Mouse (Mus musculus): ENCODE data around the gene Klf3.
A peak's percentile ranks its signal among the peaks of the same experiment; 100 is the strongest.

The Klf3 gene

GRCm38 (mm10) chr5:64809864-64810263 lies 6.7 kb downstream of the Klf3 start:
- no peak for DNase-seq (ENCODE audit: low spot score)

DNA sequence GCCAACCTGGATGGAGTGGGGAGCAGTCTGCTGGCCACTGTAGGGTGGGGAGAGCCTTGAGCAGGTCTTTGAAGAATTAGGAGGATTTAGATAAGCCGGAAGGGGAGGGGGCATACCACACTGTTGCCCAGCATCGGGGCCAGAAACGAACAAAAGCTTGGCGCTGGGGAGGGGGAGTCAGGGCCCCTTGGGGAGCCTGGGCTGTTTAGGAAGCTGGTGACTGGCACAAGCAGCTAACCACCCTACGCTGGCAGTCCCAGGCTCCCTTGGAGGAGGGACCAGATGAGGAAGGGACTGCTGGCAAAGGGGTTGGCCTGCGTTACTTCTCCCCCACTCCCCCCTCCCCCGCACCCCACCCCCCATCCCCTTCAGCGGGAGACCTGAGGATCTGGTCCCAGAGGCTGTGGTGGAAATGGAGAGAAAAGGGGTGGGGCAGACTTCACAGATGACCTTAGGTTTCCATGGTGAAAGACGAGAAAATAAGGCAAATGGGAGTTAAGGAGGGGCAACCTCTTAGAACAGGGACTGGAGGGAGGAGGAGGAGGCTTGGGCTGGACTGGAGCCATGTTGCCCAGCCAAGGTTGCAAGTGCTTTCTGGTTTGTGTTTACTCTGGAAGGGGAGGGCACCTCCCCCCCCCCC lies 7.8 kb downstream of the Klf3 start:
- peak; percentile 87 for DNase-seq (ENCODE audit: low spot score)

DNA sequence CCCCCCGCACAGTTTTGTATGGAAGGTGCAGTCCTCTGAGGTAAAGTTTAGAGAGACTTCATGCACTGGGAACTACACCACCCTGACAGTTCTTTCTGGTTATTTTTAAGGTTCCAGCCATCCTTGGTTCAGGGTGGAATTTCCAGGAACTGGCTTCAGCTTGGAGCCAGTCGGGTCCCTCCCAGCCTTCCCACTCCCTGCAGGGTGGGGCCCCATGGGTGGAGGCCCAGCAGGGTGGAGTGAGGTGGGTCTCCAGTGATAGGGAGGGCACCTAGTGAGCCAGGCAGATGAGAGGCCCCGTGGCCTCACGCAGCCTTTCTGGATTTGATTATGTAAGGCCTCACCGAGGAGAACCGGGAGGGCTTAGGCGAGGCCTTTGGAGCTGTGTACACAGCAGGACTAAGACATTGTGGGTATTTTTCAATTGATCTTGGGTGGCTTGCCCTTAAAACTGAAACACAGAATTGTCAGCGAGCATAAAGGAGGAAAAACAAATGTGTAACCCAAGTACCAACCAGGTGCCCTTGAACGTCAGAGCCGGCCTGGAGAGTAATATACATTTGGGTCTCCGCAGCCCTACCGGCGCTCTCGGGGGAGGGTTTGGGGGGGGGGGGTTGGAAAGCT lies 8.4 kb downstream of the Klf3 start:
- DNase-seq (ENCODE audit: low spot score), result peak; percentile 47

DNA sequence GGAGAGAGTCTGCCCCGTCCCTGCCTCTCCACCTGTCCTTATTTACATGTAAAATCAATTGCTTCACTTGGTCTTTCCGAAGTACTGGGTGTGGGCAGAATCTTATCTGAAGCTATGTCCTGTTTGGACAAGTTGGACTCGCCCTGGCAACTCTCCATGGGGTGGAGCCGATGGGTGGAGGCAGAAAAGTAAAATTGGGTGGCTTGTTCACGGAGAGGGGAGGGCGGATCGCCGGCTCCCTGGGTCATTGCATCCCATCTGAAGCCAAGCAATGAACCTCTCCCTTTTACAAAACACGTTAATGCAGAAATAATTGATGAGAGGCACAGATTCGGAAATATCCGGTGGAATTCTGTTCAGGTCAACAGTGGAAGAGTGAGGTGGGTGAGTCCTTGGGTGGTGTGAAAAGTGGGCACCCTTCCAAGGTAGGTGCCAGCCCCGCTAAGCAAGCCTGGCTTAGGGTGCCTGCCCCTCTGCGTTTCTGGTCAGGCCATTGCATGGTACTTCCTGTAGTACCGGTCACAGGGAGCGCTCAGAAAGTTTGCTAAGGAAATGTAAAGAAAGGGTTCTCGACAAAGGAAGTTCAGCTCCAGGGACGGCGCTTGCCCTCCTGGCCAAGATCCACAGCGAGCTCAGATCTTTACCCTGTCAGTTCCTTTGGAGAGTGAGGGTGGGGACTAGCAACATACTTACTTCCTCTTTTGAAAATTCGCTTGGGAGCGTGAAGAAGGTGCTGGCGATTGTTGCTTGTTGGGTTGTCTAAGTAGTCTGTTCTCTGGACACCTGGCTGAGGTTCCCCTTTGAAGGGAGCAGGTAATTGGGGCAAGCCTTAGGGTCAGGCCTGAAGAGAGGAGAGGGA lies 9.2 kb downstream of the Klf3 start:
- peak; percentile 51 for DNase-seq (ENCODE audit: low spot score)

- DNase-seq (ENCODE audit: low spot score), result no peak
Observed at GRCm38 (mm10) chr5:64812983-64813304, 9.8 kb downstream of the Klf3 start.

DNA sequence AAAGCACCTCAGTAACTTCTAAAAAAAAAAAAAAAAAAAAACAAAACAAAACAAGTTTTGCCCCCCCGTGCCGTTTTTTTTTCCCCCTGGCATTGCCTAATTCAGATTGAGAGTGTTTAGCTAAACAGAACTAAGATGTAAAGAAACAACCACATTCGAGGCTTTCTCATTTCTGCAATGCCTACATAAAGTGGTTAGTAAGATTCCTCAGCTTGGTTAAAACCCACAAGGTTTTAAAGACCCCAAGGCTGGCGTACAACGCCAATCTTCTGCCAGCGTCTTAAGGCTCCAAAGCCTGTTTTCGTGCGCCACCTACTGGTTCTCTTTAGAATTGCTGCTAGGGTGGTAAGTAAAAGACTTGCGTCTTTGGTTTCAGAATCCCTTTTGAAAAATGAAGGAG lies 10.2 kb downstream of the Klf3 start:
- peak; percentile 92 for DNase-seq (ENCODE audit: low spot score)

GRCm38 (mm10) chr5:64814416-64814815 lies 11.2 kb downstream of the Klf3 start:
- DNase-seq (ENCODE audit: low spot score), result no peak

DNA sequence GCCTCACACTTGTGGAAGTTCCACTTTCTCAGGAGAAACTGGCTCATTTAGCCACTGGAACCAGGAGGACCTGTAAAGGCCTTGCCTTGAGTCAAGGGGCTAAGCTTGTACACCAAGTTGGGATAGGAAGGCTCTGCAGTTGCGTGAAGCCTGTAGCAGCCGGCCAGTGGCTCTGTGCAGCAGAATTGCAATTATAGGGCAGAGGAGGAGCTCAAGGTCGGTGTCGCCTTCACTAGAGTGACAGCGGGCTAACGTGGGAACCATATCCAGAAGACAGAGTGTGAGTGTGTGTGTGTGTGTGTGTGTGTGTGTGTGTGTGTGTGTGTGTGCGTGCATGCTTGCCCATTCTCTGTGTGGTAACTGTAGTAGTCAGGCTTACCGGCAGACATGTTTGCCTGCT lies 12.4 kb downstream of the Klf3 start:
- no peak for DNase-seq (ENCODE audit: low spot score)

DNA sequence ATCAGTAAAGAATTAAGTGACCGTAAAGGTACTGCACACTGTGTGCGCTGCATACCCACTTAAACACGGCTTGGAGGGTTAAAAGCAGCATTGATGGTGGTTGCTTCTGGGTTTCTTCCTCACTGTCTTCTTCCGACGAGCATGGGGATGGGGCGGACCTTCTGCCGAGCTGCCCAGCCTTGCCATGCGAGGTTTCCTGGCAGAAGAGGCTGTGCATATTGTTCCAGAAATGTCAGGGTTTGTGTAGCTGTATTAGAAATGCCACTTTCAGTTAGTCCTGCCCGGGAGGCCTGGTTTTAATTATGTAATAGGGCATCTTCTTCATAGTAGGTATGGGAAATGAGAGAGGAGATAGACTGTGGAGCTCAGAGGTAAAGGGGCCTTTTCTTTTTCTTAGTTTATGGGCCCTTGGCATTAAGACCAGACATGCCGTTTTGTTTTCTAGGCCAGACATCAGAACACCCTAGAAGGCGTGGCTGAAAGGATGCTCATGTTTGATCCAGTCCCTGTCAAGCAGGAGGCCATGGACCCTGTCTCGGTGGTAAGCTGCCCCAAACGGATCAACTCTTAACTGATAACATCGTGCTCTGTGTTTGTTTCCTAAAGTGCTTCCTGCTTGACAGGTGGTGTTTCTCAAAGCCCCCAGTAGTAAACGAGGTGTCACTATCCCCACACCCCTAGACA lies 13.2 kb downstream of the Klf3 start:
- no peak for DNase-seq (ENCODE audit: low spot score)

DNA sequence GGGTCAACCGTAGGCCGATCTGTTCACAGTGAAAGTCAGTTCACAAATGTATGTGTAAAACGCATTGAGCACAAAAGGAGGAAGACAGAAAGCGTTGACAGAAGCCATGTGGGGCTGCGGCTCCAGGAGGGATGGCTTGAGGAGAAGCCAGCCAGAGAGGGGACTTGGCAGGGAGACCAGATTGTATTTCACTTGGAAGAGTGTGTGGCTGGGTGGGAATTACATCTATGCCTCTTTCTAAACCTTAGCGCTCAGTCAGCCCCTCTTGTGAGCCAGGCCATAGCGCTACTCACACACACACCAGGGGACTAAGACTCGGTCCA lies 13.7 kb downstream of the Klf3 start:
- no peak for DNase-seq (ENCODE audit: low spot score)

DNA sequence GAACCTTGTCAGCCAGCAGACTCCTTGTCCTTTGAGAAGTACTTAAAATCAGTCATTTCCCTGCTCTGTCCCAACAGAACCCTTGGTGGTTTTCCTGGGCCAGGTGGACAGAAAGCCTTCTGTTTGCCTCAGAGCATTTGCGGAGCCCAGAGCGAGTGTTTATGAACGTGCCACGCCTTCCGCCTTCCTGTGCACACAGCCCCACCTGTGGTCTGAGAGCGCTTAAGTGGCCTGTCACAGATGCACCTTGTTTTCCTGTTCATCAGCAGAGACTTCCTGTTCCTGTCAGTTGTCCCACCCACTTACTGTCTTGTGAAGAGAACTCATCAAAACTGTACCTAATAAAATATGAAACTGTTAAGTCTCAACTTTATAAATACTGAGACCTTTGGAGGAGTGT lies 16.2 kb downstream of the Klf3 start:
- no peak for DNase-seq (ENCODE audit: low spot score)

DNA sequence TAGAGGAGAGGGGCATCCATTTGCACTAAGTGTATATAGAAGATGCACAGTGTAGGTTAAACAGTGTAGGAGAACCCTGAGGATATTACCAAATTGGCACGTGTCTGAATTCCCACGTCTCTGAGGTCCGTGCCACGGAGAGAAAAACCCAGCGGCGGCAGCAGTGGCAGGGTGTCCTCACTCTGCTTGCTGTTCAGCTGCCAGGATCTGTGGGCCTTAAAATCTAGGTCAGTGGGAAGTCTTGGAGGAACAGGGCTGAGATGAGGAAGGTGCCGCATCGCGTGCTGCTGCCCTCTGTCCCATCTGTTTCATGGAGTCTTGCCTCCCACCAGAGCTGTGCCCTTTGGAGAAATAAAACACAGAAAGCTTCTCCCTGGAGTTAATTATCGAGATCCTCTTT lies 16.9 kb downstream of the Klf3 start:
- DNase-seq (ENCODE audit: low spot score), result no peak

DNA sequence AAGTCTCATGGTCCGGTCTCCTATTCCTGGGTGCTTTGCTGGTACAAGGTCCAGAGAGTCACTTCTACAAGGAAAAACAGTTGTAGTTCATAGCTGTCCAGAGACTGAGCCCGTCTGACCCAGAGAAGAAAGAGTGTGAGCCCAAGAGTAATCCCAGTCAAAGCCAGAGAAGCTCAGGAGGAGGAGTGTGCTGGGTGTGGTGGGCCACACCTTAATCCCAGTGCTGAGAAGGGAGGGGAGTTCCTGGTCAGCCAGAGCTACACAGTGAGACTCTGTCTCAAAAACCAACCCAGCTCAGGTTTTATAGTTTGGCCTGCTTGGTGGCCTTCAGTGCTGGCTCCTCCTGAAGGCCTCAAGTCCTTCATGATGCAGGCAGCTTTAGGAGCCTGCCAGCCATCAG lies 18.1 kb downstream of the Klf3 start:
- no peak for DNase-seq (ENCODE audit: low spot score)

- DNase-seq (ENCODE audit: low spot score), result no peak
Observed at GRCm38 (mm10) chr5:64821964-64822363, 18.8 kb downstream of the Klf3 start.

- DNase-seq (ENCODE audit: low spot score), result no peak
Observed at GRCm38 (mm10) chr5:64823431-64823830, 20.2 kb downstream of the Klf3 start.

DNA sequence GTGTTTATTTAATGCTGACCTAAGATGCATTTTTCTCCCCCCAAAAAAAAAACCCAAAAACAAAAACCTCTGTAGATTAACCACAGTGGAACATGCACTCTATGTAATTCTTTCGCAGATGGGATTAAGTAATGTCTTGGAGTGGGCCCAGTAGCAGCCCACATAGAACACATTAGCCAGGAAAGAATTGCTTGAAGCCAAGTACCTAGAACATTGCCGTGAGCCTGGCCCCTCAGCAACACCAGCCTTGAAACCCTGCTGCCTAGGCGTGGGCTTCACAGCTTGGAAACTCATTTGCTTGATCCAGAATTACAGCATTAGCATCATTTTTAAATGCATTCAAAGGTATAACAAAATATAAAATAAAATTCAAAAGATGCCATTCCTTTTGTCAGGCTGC lies 21.6 kb downstream of the Klf3 start:
- DNase-seq (ENCODE audit: low spot score), result no peak

- no peak for DNase-seq (ENCODE audit: low spot score)
Observed at GRCm38 (mm10) chr5:64825496-64825895, 22.3 kb downstream of the Klf3 start.

DNA sequence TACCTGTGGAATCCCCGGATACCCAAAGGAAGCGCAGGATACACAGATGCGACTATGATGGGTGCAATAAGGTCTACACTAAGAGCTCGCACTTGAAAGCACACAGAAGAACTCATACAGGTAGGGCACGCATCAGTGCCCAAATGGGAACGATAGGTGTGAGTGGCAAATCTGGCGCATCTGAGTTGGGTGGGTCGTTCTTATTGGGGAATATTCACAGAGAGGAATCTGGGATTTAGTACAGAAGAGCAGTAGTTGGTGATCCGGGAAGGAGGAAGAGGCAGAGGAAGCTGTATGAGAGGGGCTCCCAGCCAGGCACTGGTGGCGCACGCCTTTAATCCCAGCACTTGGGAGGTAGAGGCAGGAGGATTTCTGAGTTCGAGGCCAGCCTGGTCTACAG lies 24.0 kb downstream of the Klf3 start:
- no peak for DNase-seq (ENCODE audit: low spot score)

DNA sequence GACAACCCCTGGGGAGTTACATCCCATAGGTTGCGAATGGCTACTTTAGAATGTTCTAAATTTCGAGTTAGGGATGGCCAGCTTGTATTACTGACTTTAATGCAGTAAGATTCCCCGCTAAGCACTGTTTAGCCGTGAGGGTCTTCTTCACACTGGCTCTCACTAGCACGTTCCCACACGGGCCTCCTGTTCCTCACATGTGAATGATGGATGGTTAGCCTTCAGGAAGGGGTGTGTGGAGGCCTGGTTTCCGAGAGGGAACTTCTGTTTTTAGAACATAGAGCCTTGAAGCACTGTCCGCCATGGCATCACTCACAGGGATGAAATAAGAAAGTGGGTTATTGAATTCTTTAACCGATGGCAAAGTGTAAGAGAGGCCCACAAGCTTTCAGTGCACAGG lies 25.1 kb downstream of the Klf3 start:
- no peak for DNase-seq (ENCODE audit: low spot score)

DNA sequence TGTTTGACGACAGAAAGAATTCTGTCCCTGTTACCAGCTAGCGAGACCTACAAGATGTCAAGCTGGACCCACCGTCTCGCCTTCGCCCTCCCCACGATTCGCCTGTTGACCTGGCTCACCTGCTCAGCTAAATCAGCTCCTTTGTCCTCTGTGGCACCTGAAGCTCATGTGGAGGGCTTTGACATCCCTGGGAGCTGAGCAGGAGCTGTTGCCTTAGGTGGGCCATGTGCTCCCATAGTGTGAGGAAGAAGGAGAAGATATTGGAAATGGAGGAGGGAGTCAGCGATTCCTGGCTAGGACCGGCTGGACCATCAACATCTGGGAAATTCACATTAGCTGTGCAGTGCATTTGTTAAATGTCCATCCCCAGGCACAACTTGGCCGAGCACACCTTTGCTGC lies 26.4 kb downstream of the Klf3 start:
- DNase-seq (ENCODE audit: low spot score), result no peak

- DNase-seq (ENCODE audit: low spot score), result no peak
Observed at GRCm38 (mm10) chr5:64830773-64831172, 27.6 kb downstream of the Klf3 start.

DNA sequence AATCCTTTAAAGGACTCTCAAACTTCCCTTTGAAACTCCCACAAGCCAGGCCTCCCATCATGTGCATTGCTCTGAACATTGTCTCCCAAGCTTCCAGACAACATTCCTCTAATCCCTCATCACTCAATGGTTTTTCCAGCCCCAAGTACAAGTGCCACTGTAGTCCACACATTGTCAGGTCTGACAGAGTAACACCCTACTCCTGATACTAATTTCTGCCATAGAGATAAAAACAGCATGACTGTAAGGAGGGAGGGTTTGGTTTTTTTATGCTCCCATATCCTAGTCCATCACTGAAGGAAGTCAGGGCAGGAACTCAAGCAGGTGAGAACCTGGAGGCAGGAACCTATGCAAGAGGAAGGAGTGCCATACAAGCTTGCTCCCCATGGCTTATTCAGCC lies 30.2 kb downstream of the Klf3 start:
- DNase-seq (ENCODE audit: low spot score), result no peak

DNA sequence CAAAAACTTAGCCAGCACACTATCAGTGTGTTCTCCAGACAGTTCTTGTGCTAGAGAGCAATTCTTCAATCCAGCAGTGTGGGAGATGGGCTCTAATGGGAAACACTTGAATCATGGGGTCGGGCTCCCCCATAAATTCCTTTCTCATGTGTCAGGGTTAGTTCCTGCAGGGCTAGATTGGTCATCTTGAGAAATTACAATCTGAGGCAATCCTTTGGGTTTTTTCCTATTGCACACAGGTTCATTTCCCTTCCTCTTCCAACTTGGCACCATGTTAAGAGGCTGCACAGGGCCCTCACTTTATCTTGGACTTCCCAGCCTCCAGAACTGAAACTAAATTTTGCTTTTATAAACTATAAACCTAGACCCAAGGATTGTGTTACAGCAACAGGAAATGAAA lies 31.0 kb downstream of the Klf3 start:
- DNase-seq (ENCODE audit: low spot score), result no peak
